ENCODE assay signal across 25 mouse cellular contexts in genomic region chr2:58717898-58718297, GRCm38 (mm10).
A peak's percentile ranks its signal among the peaks of the same experiment; 100 is the strongest.
DNase-seq lines count a peak whose midpoint lies in the region; ATAC-seq and TF ChIP-seq lines count a peak whose summit lies in the region.
"Had no signal": no experiment of that assay in that cellular context is flagged by ENCODE, and none has a peak within 500 bp of the region (broad histone marks: within the 10 kb centered on the region; RNA-seq: fewer than 3 reads in every experiment).

No protein-coding gene starts in this region.

- 83% methylated on average over 3 of the region's 3 CpGs for WGBS in heart, adult 2 months
- WGBS in kidney, adult 2 months: 35% methylated on average over 3 of the region's 3 CpGs
- WGBS in kidney, embryonic 15.5 days: 44% methylated on average over 3 of the region's 3 CpGs
- WGBS in liver, postnatal 0 days (ENCODE audit: insufficient replicate concordance): 61% methylated on average over 3 of the region's 3 CpGs
- 56% methylated on average over 3 of the region's 3 CpGs for WGBS in liver, embryonic 11.5 days

- intact Hi-C loops in heart, adult 2 months (cut with DNase I): no loop called here

- H3K36me3 ChIP-seq in heart, adult 2 months (ENCODE audit: control insufficient read depth, insufficient read depth, low read length): no peaks in the 10 kb centered on the region
- H3K36me3 ChIP-seq in kidney, adult 2 months (ENCODE audit: control insufficient read depth, insufficient read depth, low read length): no peaks in the 10 kb centered on the region
- H3K36me3 ChIP-seq in kidney, embryonic 15.5 days: no peaks in the 10 kb centered on the region
- H3K36me3 ChIP-seq in liver, postnatal 0 days (replicated peaks; ENCODE audit: insufficient read depth, low read length): no peaks in the 10 kb centered on the region
- no peaks in the 10 kb centered on the region for H3K36me3 ChIP-seq in liver, embryonic 11.5 days (ENCODE audit: control insufficient read depth, insufficient read depth, low read length)
- H3K36me3 ChIP-seq: embryonic facial prominence, embryonic 10.5 days; embryonic facial prominence, embryonic 12.5 days; G1E had no signal

- H3K27me3 ChIP-seq in heart, adult 2 months (ENCODE audit: control insufficient read depth, insufficient read depth, low read length): no peaks in the 10 kb centered on the region
- no peaks in the 10 kb centered on the region for H3K27me3 ChIP-seq in kidney, adult 2 months (replicated peaks; ENCODE audit: control insufficient read depth, insufficient read depth, low read length)
- no peaks in the 10 kb centered on the region for H3K27me3 ChIP-seq in kidney, embryonic 15.5 days
- H3K27me3 ChIP-seq in liver, postnatal 0 days (ENCODE audit: insufficient read depth, low read length): no peaks in the 10 kb centered on the region
- H3K27me3 ChIP-seq in liver, embryonic 11.5 days (replicated peaks; ENCODE audit: control insufficient read depth, insufficient read depth, low read length): no peaks in the 10 kb centered on the region
- H3K27me3 ChIP-seq: CH12.LX; embryonic facial prominence, embryonic 12.5 days; forebrain, embryonic 13.5 days; Patski had no signal

- H3K79me2 ChIP-seq in heart, adult 2 months (replicated peaks; ENCODE audit: control insufficient read depth, insufficient read depth, low read length): no peaks in the 10 kb centered on the region

- no peaks in the 10 kb centered on the region for H3K4me1 ChIP-seq in heart, adult 2 months (ENCODE audit: control insufficient read depth, insufficient read depth, low read length)
- peaks cover 3% of the 10 kb centered on the region; the same call in 1 of the 2 replicates for H3K4me1 ChIP-seq in kidney, adult 2 months (ENCODE audit: control insufficient read depth, insufficient read depth, low read length)
- H3K4me1 ChIP-seq in kidney, embryonic 15.5 days: no peaks in the 10 kb centered on the region
- 0 out of 2 replicates have a peak, but pooled peaks cover 2% of the 10 kb centered on the region for H3K4me1 ChIP-seq in liver, postnatal 0 days (ENCODE audit: insufficient read depth)
- H3K4me1 ChIP-seq in liver, embryonic 11.5 days (replicated peaks; ENCODE audit: control insufficient read depth, insufficient read depth, low read length): no peaks in the 10 kb centered on the region
- H3K4me1 ChIP-seq: embryonic facial prominence, embryonic 10.5 days; forebrain, embryonic 13.5 days had no signal

- TF ChIP-seq CTCF in heart, adult 2 months (IDR thresholded peaks at IDR 0.05): no peak
- no peak for TF ChIP-seq CTCF in kidney, adult 2 months (conservative IDR thresholded peaks at IDR 0.05; ENCODE audit: insufficient read depth, insufficient read length, low read depth, low read length)
- no peak for TF ChIP-seq CTCF in liver, postnatal 0 days (IDR thresholded peaks at IDR 0.05; ENCODE audit: low read depth)

- H3K4me2 ChIP-seq in kidney, embryonic 15.5 days: no peak overlapping the region
- H3K4me2 ChIP-seq in liver, postnatal 0 days (ENCODE audit: low read depth, low read length): no peak overlapping the region
- no peak overlapping the region for H3K4me2 ChIP-seq in liver, embryonic 11.5 days
- H3K4me2 ChIP-seq: embryonic facial prominence, embryonic 12.5 days; forebrain, embryonic 13.5 days had no signal

- no peaks in the 10 kb centered on the region for H3K9me3 ChIP-seq in kidney, embryonic 15.5 days (replicated peaks)
- no peaks in the 10 kb centered on the region; the same call in 1 of the 2 replicates for H3K9me3 ChIP-seq in liver, postnatal 0 days (ENCODE audit: low read length)
- H3K9me3 ChIP-seq in liver, embryonic 11.5 days (ENCODE audit: control insufficient read depth, low read length): no peaks in the 10 kb centered on the region

- H3K4me3 ChIP-seq in heart, adult 2 months: no peak overlapping the region
- H3K4me3 ChIP-seq in kidney, adult 2 months (ENCODE audit: insufficient read depth, low read depth, low read length): no peak overlapping the region
- H3K4me3 ChIP-seq in kidney, embryonic 15.5 days (replicated peaks): no peak overlapping the region
- H3K4me3 ChIP-seq in liver, postnatal 0 days (ENCODE audit: low read depth, low read length): no peak overlapping the region
- H3K4me3 ChIP-seq in liver, embryonic 11.5 days (ENCODE audit: low read depth, low read length): no peak overlapping the region
- H3K4me3 ChIP-seq: embryonic facial prominence, embryonic 10.5 days; embryonic facial prominence, embryonic 12.5 days; forebrain, embryonic 13.5 days had no signal

- DNase-seq in heart, adult 11 months: peak; percentile 34
- DNase-seq in heart, adult 2 months: no peak
- DNase-seq in kidney, adult 2 months: peak; percentile 50
- DNase-seq in kidney, postnatal 25 days: no peak
- peak; percentile 28 for DNase-seq in kidney, postnatal 14 days
- DNase-seq in liver, postnatal 0 days: no peak
- no peak for DNase-seq in liver, embryonic 11.5 days (ENCODE audit: low spot score)
- DNase-seq: adrenal gland, adult 8-10 months; adrenal gland, postnatal 14 days; adrenal gland, postnatal 36 days; B cell, adult 2 months; cerebellum, adult 11-12 months; cerebellum, adult 2 months; cerebellum, adult 9-10 months; cerebellum, postnatal 10 days; cerebellum, postnatal 25 days had no signal

- no peak for TF ChIP-seq EP300 in heart, adult 2 months (IDR thresholded peaks at IDR 0.05; ENCODE audit: insufficient read depth, low read depth, low read length)
- no peak for TF ChIP-seq EP300 in liver, postnatal 0 days (IDR thresholded peaks at IDR 0.05; ENCODE audit: low read depth)

- no peak overlapping the region for H3K9ac ChIP-seq in heart, adult 2 months (ENCODE audit: low read depth, low read length)
- no peak overlapping the region for H3K9ac ChIP-seq in kidney, embryonic 15.5 days
- no peak overlapping the region for H3K9ac ChIP-seq in liver, postnatal 0 days (replicated peaks)
- H3K9ac ChIP-seq in liver, embryonic 11.5 days (ENCODE audit: low read depth, low read length): no peak overlapping the region
- H3K9ac ChIP-seq: embryonic facial prominence, embryonic 12.5 days; forebrain, embryonic 13.5 days had no signal

- no peak overlapping the region for H3K27ac ChIP-seq in heart, adult 2 months
- H3K27ac ChIP-seq in kidney, adult 2 months (ENCODE audit: insufficient read depth, low read depth, low read length): no peak overlapping the region
- no peak overlapping the region for H3K27ac ChIP-seq in kidney, embryonic 15.5 days
- H3K27ac ChIP-seq in liver, postnatal 0 days (ENCODE audit: low read depth): peak overlapping the region; percentile 18; the same call in 1 of the 2 replicates
- no peak overlapping the region for H3K27ac ChIP-seq in liver, embryonic 11.5 days (ENCODE audit: low read depth, low read length)
- H3K27ac ChIP-seq: embryonic facial prominence, embryonic 10.5 days; embryonic facial prominence, embryonic 12.5 days; forebrain, embryonic 13.5 days had no signal

- ATAC-seq in kidney, embryonic 15.5 days (replicated peaks; ENCODE audit: low FRiP score): no peak
- ATAC-seq in liver, postnatal 0 days: peak; percentile 59; the same call in 1 of the 2 replicates
- ATAC-seq in liver, embryonic 11.5 days (replicated peaks; ENCODE audit: low FRiP score): no peak
- ATAC-seq: activated CD4-positive, CD25-positive, alpha-beta regulatory T cell, adult 4 months; CD4-positive, CD25-positive, alpha-beta regulatory T cell, adult 4 months; forebrain, embryonic 13.5 days; Patski had no signal

- TF ChIP-seq POLR2A in heart, adult 2 months (IDR thresholded peaks at IDR 0.05; ENCODE audit: insufficient read depth, low read depth, low read length): no peak
- no peak for TF ChIP-seq POLR2A in kidney, adult 2 months (IDR thresholded peaks at IDR 0.05; ENCODE audit: low read depth, low read length)

Comparison
In these comparisons a context has a peak if more than half of its experiments do, and no peak if none do; other contexts are left out.
1. DNase-seq: peak in heart, adult 11 months (single experiment), kidney, adult 2 months (single experiment) and kidney, postnatal 14 days (single experiment); none in heart, adult 2 months (0 of 2), kidney, postnatal 25 days (0 of 2), liver, postnatal 0 days (single experiment) and liver, embryonic 11.5 days (single experiment).